Mouse (Mus musculus) thymus, adult 2 months (tissue): ENCODE results near the gene Chmp1a. TPM values are rescaled to one million over a fixed set of nuclear protein-coding genes. Genes with fewer than 3 reads are reported as not detected.
A peak's percentile ranks its signal among the peaks of the same experiment; 100 is the strongest.
"Not testable (repeated sequence)": the region's sequence is repeated elsewhere in the genome, so short reads cannot be mapped to it uniquely, and the experiment has no call there.

ENCODE experiments used
- DNase-seq: peaks from one replicate; pipeline ENCODE4 v3.0.0; 2021
- H3K27ac ChIP-seq: fragments of 200-500 bp; 2 replicates; pipeline ENCODE4 v1.5.1; 2012; ENCODE audit warnings: low read length, control low read depth; ENCODE audit not compliant: control insufficient read depth, insufficient read depth
- H3K27me3 ChIP-seq: fragments of 200-500 bp; 2 replicates; pipeline ENCODE4 v1.6.1; 2012; ENCODE audit warnings: mild to moderate bottlenecking, low read length, moderate library complexity, mixed read lengths; ENCODE audit not compliant: control insufficient read depth, insufficient read depth
- H3K36me3 ChIP-seq: fragments of 200-500 bp; 2 replicates; pipeline ENCODE4 v1.6.1; 2012; ENCODE audit warnings: mild to moderate bottlenecking, low read length, moderate library complexity; ENCODE audit not compliant: control insufficient read depth, insufficient read depth
- H3K4me1 ChIP-seq: fragments of 200-500 bp; replicated peaks from 2 replicates; pipeline ENCODE4 v1.6.1; 2012; ENCODE audit warnings: low read length; ENCODE audit not compliant: control insufficient read depth, insufficient read depth
- H3K4me3 ChIP-seq: fragments of 200-500 bp; 2 replicates; pipeline ENCODE4 v1.5.1; 2012; ENCODE audit warnings: mild to moderate bottlenecking, low read length, control low read depth, moderate library complexity; ENCODE audit not compliant: control insufficient read depth, insufficient read depth
- CTCF ChIP-seq: fragments of 200-500 bp; IDR thresholded peaks from 2 replicates; pipeline ENCODE4 v1.5.1; 2012; ENCODE audit warnings: mild to moderate bottlenecking, control low read depth, low read length, moderate library complexity, borderline replicate concordance; ENCODE audit not compliant: control insufficient read depth, poor library complexity, insufficient read depth; ENCODE audit errors: extremely low read depth
- POLR2A ChIP-seq: fragments of 200-500 bp; IDR thresholded peaks from 2 replicates; pipeline ENCODE4 v1.6.1; 2012; ENCODE audit warnings: mild to moderate bottlenecking, low read length, control low read depth, moderate library complexity; ENCODE audit not compliant: control insufficient read depth, poor library complexity, insufficient read depth; ENCODE audit errors: extremely low read depth
- WGBS: fragments of 180-500 bp; shearing (Covaris S2); methylation state at CpG from one replicate; pipeline ENCODE4 v1.1.7; 2018; 5-methylcytosine and 5-hydroxymethylcytosine counted together
- polyA plus RNA-seq: library from polyadenylated mRNA; depleted of rRNA; stranded (reverse); fragments of >200 nt; gene quantifications from 2 replicates; pipeline ENCODE4 v1.2.3, GENCODE M21; 2012

Gene Chmp1a
- polyA plus RNA-seq, 1 experiment = 122 TPM

- WGBS = 87% methylated on average over 5 of the region's 5 CpGs
- H3K4me1 ChIP-seq = peaks cover 15% of the 10 kb centered on the region
- no peak for DNase-seq
- H3K27me3 ChIP-seq = no peaks in the 10 kb centered on the region
- TF ChIP-seq POLR2A (no peak), CTCF (no peak)
- H3K36me3 ChIP-seq = no peaks in the 10 kb centered on the region
- no peak overlapping the region for H3K4me3 ChIP-seq
- H3K27ac ChIP-seq = no peak overlapping the region
Measured at GRCm38 (mm10) chr8:123231742-123232141, 19.2 kb upstream of the Chmp1a start.

GRCm38 (mm10) chr8:123230326-123230725 is 17.8 kb upstream of the Chmp1a start:
- H3K4me3 ChIP-seq, H3K27me3 ChIP-seq, H3K36me3 ChIP-seq, DNase-seq, H3K27ac ChIP-seq, H3K4me1 ChIP-seq: not testable (repeated sequence)
- WGBS = 88% methylated on average over 11 of the region's 11 CpGs

- TF ChIP-seq CTCF = no peak
- TF ChIP-seq POLR2A = no peak
- DNase-seq = no peak
- Histone ChIP-seq H3K36me3 (no peaks in the 10 kb centered on the region), H3K27ac (no peak overlapping the region), H3K4me3 (no peak overlapping the region), H3K4me1 (peaks cover 7% of the 10 kb centered on the region), H3K27me3 (no peaks in the 10 kb centered on the region)
- 89% methylated on average over 1 of the region's 1 CpGs for WGBS
Measured at GRCm38 (mm10) chr8:123228416-123228815, 15.9 kb upstream of the Chmp1a start.

GRCm38 (mm10) chr8:123224278-123225266 is 12.0 kb upstream of the Chmp1a start, which contains the start of gene Cdk10:
Gene Cdk10 (plus strand): TSS chr8:123224842.
- Histone ChIP-seq H3K4me1 (peaks cover 7% of the 10 kb centered on the region), H3K36me3 (no peaks in the 10 kb centered on the region), H3K27ac (0 out of 2 replicates have a peak within 1 kb of the TSS, but pooled peaks have one; percentile 15), H3K4me3 (peak within 1 kb of the TSS; percentile 70), H3K27me3 (no peaks in the 10 kb centered on the region)
- DNase-seq = peak; percentile 89
- TF ChIP-seq POLR2A (peak; percentile 70), CTCF (0 out of 2 replicates have a peak, but pooled peaks have one; percentile 17)
- WGBS = 3% methylated on average over 59 of the region's 59 CpGs

GRCm38 (mm10) chr8:123220917-123221316 is 8.4 kb upstream of the Chmp1a start:
- DNase-seq = no peak
- Histone ChIP-seq H3K27me3 (no peaks in the 10 kb centered on the region), H3K4me1 (peaks cover 7% of the 10 kb centered on the region), H3K27ac (no peak overlapping the region), H3K4me3 (no peak overlapping the region), H3K36me3 (no peaks in the 10 kb centered on the region)
- WGBS = 18% methylated on average over 1 of the region's 1 CpGs
- no peak for TF ChIP-seq POLR2A
- no peak for TF ChIP-seq CTCF

- Histone ChIP-seq H3K4me1 (peaks cover 12% of the 10 kb centered on the region), H3K27ac (no peak overlapping the region), H3K4me3 (no peak overlapping the region), H3K36me3 (no peaks in the 10 kb centered on the region), H3K27me3 (no peaks in the 10 kb centered on the region)
- 87% methylated on average over 3 of the region's 3 CpGs for WGBS
- no peak for TF ChIP-seq POLR2A
- no peak for TF ChIP-seq CTCF
- DNase-seq = no peak
Measured at GRCm38 (mm10) chr8:123215430-123215829, 2.9 kb upstream of the Chmp1a start.
